Mouse (Mus musculus): Measurements from ENCODE around the gene Sptlc2. TPM values are rescaled to one million over a fixed set of nuclear protein-coding genes. Genes with fewer than 3 reads are reported as not detected.

Gene Sptlc2
- polyA plus RNA-seq, 1 experiment from 2014 or later = 103 TPM

- H3K9me3 ChIP-seq (ENCODE audit: low read depth, low read length) = no peaks in the 10 kb centered on the region
- no peak overlapping the region for H3K4me3 ChIP-seq (ENCODE audit: low read depth, low read length)
- H3K27me3 ChIP-seq (ENCODE audit: insufficient read depth, low read length) = no peaks in the 10 kb centered on the region
- DNase-seq = no peak
- H3K9ac ChIP-seq = no peak overlapping the region
- peaks cover 21% of the 10 kb centered on the region for H3K36me3 ChIP-seq (ENCODE audit: insufficient read depth)
- ATAC-seq (ENCODE audit: insufficient read depth) = no peak
- H3K4me1 ChIP-seq (ENCODE audit: insufficient read depth) = no peaks in the 10 kb centered on the region
- H3K27ac ChIP-seq (ENCODE audit: low read depth) = no peak overlapping the region
- no peak overlapping the region for H3K4me2 ChIP-seq
- 56% methylated on average over 12 of the region's 12 CpGs for WGBS
- TF ChIP-seq CTCF (IDR thresholded peaks at IDR 0.05; ENCODE audit: low read depth) = no peak
Observed at GRCm38 (mm10) chr12:87419974-87420485, 31.9 kb upstream of the Sptlc2 start.

GRCm38 (mm10) chr12:87418921-87419320 is 30.8 kb upstream of the Sptlc2 start:
- H3K4me2 ChIP-seq = no peak overlapping the region
- no peak overlapping the region for H3K9ac ChIP-seq
- ATAC-seq (ENCODE audit: insufficient read depth) (no peak), DNase-seq (no peak)
- TF ChIP-seq CTCF (IDR thresholded peaks at IDR 0.05; ENCODE audit: low read depth) = no peak
- 68% methylated on average over 5 of the region's 5 CpGs for WGBS
- H3K36me3 ChIP-seq (ENCODE audit: insufficient read depth) = peaks cover 12% of the 10 kb centered on the region
- no peak overlapping the region for H3K27ac ChIP-seq (ENCODE audit: low read depth)
- H3K9me3 ChIP-seq (ENCODE audit: low read depth, low read length) = no peaks in the 10 kb centered on the region
- H3K4me1 ChIP-seq (ENCODE audit: insufficient read depth) = no peaks in the 10 kb centered on the region
- no peaks in the 10 kb centered on the region for H3K27me3 ChIP-seq (ENCODE audit: insufficient read depth, low read length)
- no peak overlapping the region for H3K4me3 ChIP-seq (ENCODE audit: low read depth, low read length)

- peak; percentile 80 for TF ChIP-seq CTCF (IDR thresholded peaks at IDR 0.05; ENCODE audit: low read depth)
- no peak overlapping the region for H3K9ac ChIP-seq
- no peak overlapping the region for H3K4me3 ChIP-seq (ENCODE audit: low read depth, low read length)
- no peaks in the 10 kb centered on the region for H3K4me1 ChIP-seq (ENCODE audit: insufficient read depth)
- H3K36me3 ChIP-seq (ENCODE audit: insufficient read depth) = no peaks in the 10 kb centered on the region
- DNase-seq (peak; percentile 83), ATAC-seq (ENCODE audit: insufficient read depth) (no peak)
- H3K9me3 ChIP-seq (ENCODE audit: low read depth, low read length) = no peaks in the 10 kb centered on the region
- H3K4me2 ChIP-seq = no peak overlapping the region
- 36% methylated on average over 7 of the region's 7 CpGs for WGBS
- H3K27ac ChIP-seq (ENCODE audit: low read depth) = no peak overlapping the region
- no peaks in the 10 kb centered on the region for H3K27me3 ChIP-seq (ENCODE audit: insufficient read depth, low read length)
Observed at GRCm38 (mm10) chr12:87416690-87417089, 28.5 kb upstream of the Sptlc2 start.

- no peak overlapping the region for H3K27ac ChIP-seq (ENCODE audit: low read depth)
- H3K36me3 ChIP-seq (ENCODE audit: insufficient read depth) = no peaks in the 10 kb centered on the region
- WGBS = 70% methylated on average over 4 of the region's 4 CpGs
- ATAC-seq (ENCODE audit: insufficient read depth) = no peak
- H3K4me3 ChIP-seq (ENCODE audit: low read depth, low read length) = no peak overlapping the region
- H3K4me1 ChIP-seq (ENCODE audit: insufficient read depth) = no peaks in the 10 kb centered on the region
- no peak for TF ChIP-seq CTCF (IDR thresholded peaks at IDR 0.05; ENCODE audit: low read depth)
- no peak for DNase-seq
- no peaks in the 10 kb centered on the region for H3K9me3 ChIP-seq (ENCODE audit: low read depth, low read length)
- no peak overlapping the region for H3K4me2 ChIP-seq
- H3K9ac ChIP-seq = no peak overlapping the region
- no peaks in the 10 kb centered on the region for H3K27me3 ChIP-seq (ENCODE audit: insufficient read depth, low read length)
Observed at GRCm38 (mm10) chr12:87415358-87415757, 27.2 kb upstream of the Sptlc2 start.

GRCm38 (mm10) chr12:87413179-87413790 is 25.1 kb upstream of the Sptlc2 start:
- ATAC-seq (ENCODE audit: insufficient read depth) = peak; percentile 55; the same call in 1 of the 2 replicates
- H3K27ac ChIP-seq (ENCODE audit: low read depth) = no peak overlapping the region
- WGBS = 20% methylated on average over 4 of the region's 4 CpGs
- no peaks in the 10 kb centered on the region for H3K9me3 ChIP-seq (ENCODE audit: low read depth, low read length)
- peak; percentile 82 for DNase-seq
- H3K4me3 ChIP-seq (ENCODE audit: low read depth, low read length) = no peak overlapping the region
- no peak overlapping the region for H3K4me2 ChIP-seq
- peak; percentile 91 for TF ChIP-seq CTCF (IDR thresholded peaks at IDR 0.05; ENCODE audit: low read depth)
- no peaks in the 10 kb centered on the region for H3K36me3 ChIP-seq (ENCODE audit: insufficient read depth)
- no peaks in the 10 kb centered on the region for H3K4me1 ChIP-seq (ENCODE audit: insufficient read depth)
- H3K9ac ChIP-seq = no peak overlapping the region
- H3K27me3 ChIP-seq (ENCODE audit: insufficient read depth, low read length) = no peaks in the 10 kb centered on the region

GRCm38 (mm10) chr12:87410999-87411398 is 22.8 kb upstream of the Sptlc2 start:
- no peak for TF ChIP-seq CTCF (IDR thresholded peaks at IDR 0.05; ENCODE audit: low read depth)
- DNase-seq = no peak
- ATAC-seq (ENCODE audit: insufficient read depth) = no peak

GRCm38 (mm10) chr12:87409123-87409522 is 21.0 kb upstream of the Sptlc2 start:
- Histone ChIP-seq H3K9me3 (ENCODE audit: low read depth, low read length) (no peaks in the 10 kb centered on the region), H3K9ac (no peak overlapping the region), H3K27ac (ENCODE audit: low read depth) (no peak overlapping the region), H3K4me1 (ENCODE audit: insufficient read depth) (0 out of 2 replicates have a peak, but pooled peaks cover 5% of the 10 kb centered on the region), H3K27me3 (ENCODE audit: insufficient read depth, low read length) (no peaks in the 10 kb centered on the region), H3K4me3 (ENCODE audit: low read depth, low read length) (no peak overlapping the region), H3K4me2 (no peak overlapping the region), H3K36me3 (ENCODE audit: insufficient read depth) (no peaks in the 10 kb centered on the region)
- DNase-seq = no peak
- no peak for ATAC-seq (ENCODE audit: insufficient read depth)
- 77% methylated on average over 4 of the region's 4 CpGs for WGBS
- TF ChIP-seq CTCF (IDR thresholded peaks at IDR 0.05; ENCODE audit: low read depth) = no peak

More at GRCm38 (mm10) chr12:87410999-87411398, 22.8 kb upstream of the Sptlc2 start:
- Histone ChIP-seq H3K4me2 (no peak overlapping the region), H3K4me1 (ENCODE audit: insufficient read depth) (0 out of 2 replicates have a peak, but pooled peaks cover 5% of the 10 kb centered on the region), H3K27ac (ENCODE audit: low read depth) (no peak overlapping the region), H3K27me3 (ENCODE audit: insufficient read depth, low read length) (no peaks in the 10 kb centered on the region), H3K4me3 (ENCODE audit: low read depth, low read length) (no peak overlapping the region), H3K36me3 (ENCODE audit: insufficient read depth) (no peaks in the 10 kb centered on the region), H3K9me3 (ENCODE audit: low read depth, low read length) (no peaks in the 10 kb centered on the region), H3K9ac (no peak overlapping the region)
- 33% methylated on average over 7 of the region's 7 CpGs for WGBS
